Mouse (Mus musculus): Measurements from ENCODE around the gene Krt20.

Gene Krt20

GRCm38 (mm10) chr11:99414463-99415147, 23.3 kb downstream of the Krt20 start:
- no peak for ATAC-seq (ENCODE audit: insufficient number of reproducible peaks, low FRiP score, low TSS enrichment)

- no peak for ATAC-seq (ENCODE audit: insufficient number of reproducible peaks, low FRiP score, low TSS enrichment)
Observed at GRCm38 (mm10) chr11:99413247-99413646, 24.7 kb downstream of the Krt20 start.

- ATAC-seq (ENCODE audit: insufficient number of reproducible peaks, low FRiP score, low TSS enrichment): no peak
Observed at GRCm38 (mm10) chr11:99406186-99406585, 31.8 kb downstream of the Krt20 start.

- ATAC-seq (ENCODE audit: insufficient number of reproducible peaks, low FRiP score, low TSS enrichment): no peak
Observed at GRCm38 (mm10) chr11:99399956-99400549, 37.9 kb downstream of the Krt20 start.

- no peak for ATAC-seq (ENCODE audit: insufficient number of reproducible peaks, low FRiP score, low TSS enrichment)
Observed at GRCm38 (mm10) chr11:99398832-99399231, 39.1 kb downstream of the Krt20 start.

- no peak for ATAC-seq (ENCODE audit: insufficient number of reproducible peaks, low FRiP score, low TSS enrichment)
Observed at GRCm38 (mm10) chr11:99398084-99398483, 39.9 kb downstream of the Krt20 start.

- no peak for ATAC-seq (ENCODE audit: insufficient number of reproducible peaks, low FRiP score, low TSS enrichment)
Observed at GRCm38 (mm10) chr11:99396661-99397060, 41.3 kb downstream of the Krt20 start.

- ATAC-seq (ENCODE audit: insufficient number of reproducible peaks, low FRiP score, low TSS enrichment): no peak
Observed at GRCm38 (mm10) chr11:99396034-99396433, 41.9 kb downstream of the Krt20 start.

- ATAC-seq (ENCODE audit: insufficient number of reproducible peaks, low FRiP score, low TSS enrichment): no peak
Observed at GRCm38 (mm10) chr11:99392492-99392891, 45.5 kb downstream of the Krt20 start.

GRCm38 (mm10) chr11:99391375-99391774, 46.6 kb downstream of the Krt20 start:
- no peak for ATAC-seq (ENCODE audit: insufficient number of reproducible peaks, low FRiP score, low TSS enrichment)

GRCm38 (mm10) chr11:99390866-99391265, 47.1 kb downstream of the Krt20 start:
- ATAC-seq (ENCODE audit: insufficient number of reproducible peaks, low FRiP score, low TSS enrichment): no peak

GRCm38 (mm10) chr11:99389264-99389663, 48.7 kb downstream of the Krt20 start, which contains the start of gene Krt10:
Gene Krt10, minus strand, starts transcription at chr11:99389364.
- ATAC-seq (ENCODE audit: insufficient number of reproducible peaks, low FRiP score, low TSS enrichment): no peak

GRCm38 (mm10) chr11:99388661-99389060, 49.3 kb downstream of the Krt20 start:
- no peak for ATAC-seq (ENCODE audit: insufficient number of reproducible peaks, low FRiP score, low TSS enrichment)

- ATAC-seq (ENCODE audit: insufficient number of reproducible peaks, low FRiP score, low TSS enrichment): peak; percentile 92; the same call in 1 of the 2 replicates
Observed at GRCm38 (mm10) chr11:99385813-99386721, 51.9 kb downstream of the Krt20 start.

GRCm38 (mm10) chr11:99379568-99379967, 58.4 kb downstream of the Krt20 start:
- ATAC-seq (ENCODE audit: insufficient number of reproducible peaks, low FRiP score, low TSS enrichment): no peak
